Mouse (Mus musculus) retina, postnatal 7 days (tissue): ENCODE measurements around the gene Sucla2.
"Not testable (repeated sequence)": the region's sequence is repeated elsewhere in the genome, so short reads cannot be mapped to it uniquely, and the experiment has no call there.

Source experiments
- DNase-seq: peaks from one replicate; pipeline ENCODE4 v3.0.0-alpha.2; 2012; ENCODE audit warnings: low read depth, low spot score

Gene Sucla2

GRCm38 (mm10) chr14:73509765-73510423 lies 15.2 kb upstream of the Sucla2 start, which contains the start of gene Med4:
Gene Med4 (plus strand): TSS chr14:73510025.
- peak; percentile 95 for DNase-seq

DNA sequence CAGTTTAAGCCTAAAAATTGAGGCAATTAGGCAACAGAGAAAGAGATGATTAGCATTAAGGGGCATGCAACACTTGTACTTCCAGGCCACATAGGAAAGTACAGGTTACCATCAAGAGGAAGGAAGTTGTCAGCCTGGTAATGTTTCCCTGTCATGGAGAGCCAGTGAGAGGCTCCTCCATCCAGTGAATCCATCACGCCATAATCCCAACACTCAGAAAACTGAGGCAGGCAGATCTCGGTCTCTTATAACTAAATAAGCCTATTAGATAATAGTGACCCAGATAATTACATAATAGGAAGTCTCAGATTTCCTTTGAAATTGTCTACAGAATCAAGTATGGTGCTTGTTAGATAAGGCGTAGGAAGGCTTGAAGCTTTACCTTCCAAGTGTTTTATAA lies 983 bp upstream of the Sucla2 start:
- DNase-seq = no peak

DNA sequence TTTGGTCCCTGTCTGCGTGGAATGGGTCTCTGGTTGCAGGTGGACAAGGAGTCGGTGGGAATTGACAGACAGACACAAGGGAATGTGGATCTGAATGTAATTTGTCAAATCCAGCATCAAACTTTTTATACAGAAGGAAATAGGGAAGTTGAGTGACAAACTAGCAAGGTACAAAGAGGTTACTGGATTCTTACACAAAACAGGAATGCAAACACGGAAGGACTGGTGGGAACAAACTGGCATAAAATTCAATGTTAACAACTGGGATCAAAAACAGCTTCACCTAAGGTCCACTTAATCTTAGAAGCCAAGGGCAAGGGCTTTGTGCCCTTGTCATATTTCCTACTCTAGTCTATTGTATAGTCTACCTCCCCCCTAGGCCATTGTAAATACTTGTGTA lies 3.5 kb downstream of the Sucla2 start:
- not testable (repeated sequence) for DNase-seq

GRCm38 (mm10) chr14:73533755-73534465 lies 8.8 kb downstream of the Sucla2 start:
- no peak for DNase-seq

DNA sequence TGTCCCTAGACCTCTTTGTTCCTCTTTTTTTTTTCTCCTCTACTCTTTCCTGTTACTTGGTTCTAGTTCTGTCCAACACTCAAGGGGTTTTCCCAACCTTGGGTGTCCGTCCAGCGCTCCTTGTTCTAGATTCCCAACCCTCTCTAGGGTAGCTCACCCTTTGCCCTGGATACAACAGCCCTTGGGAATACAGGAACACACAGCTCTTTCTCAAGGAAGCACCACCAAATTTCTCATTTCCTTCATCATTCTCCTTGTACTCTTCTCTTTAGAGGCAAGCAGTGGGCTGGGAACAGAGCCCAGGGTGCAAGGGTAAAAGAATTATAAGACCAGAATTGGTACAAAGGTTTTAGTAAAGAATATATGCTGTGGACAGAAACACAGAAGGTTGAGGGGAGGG lies 10.5 kb downstream of the Sucla2 start:
- no peak for DNase-seq

- DNase-seq = no peak
These were observed 18.7 kb downstream of the Sucla2 start for GRCm38 (mm10) chr14:73543781-73544180.

- DNase-seq = no peak
These were observed 21.9 kb downstream of the Sucla2 start for GRCm38 (mm10) chr14:73547034-73547433.

DNA sequence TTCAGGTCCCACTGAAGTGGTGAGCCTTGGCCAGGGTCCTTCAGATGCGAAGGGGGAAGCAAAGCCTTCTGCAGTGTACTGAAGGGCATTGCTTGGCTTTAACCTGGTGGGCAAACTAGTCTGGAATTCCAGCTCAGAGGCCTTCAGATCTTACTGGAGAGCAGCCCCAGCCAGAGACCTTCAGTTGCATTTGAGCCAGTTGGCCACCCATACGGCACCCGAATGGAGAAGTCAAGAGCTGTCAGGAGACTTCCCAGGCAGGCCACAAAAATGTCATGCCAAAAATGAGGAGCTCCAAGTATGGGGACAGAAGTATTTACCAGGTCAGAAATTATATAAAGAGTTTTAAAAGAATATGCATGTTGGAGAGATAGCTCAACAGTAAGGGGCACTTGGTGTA lies 22.9 kb downstream of the Sucla2 start, which contains the start of gene Nudt15:
TSS of gene Nudt15 (minus strand) at position 192 of the 400 bp plus-strand sequence.
- DNase-seq = no peak

DNA sequence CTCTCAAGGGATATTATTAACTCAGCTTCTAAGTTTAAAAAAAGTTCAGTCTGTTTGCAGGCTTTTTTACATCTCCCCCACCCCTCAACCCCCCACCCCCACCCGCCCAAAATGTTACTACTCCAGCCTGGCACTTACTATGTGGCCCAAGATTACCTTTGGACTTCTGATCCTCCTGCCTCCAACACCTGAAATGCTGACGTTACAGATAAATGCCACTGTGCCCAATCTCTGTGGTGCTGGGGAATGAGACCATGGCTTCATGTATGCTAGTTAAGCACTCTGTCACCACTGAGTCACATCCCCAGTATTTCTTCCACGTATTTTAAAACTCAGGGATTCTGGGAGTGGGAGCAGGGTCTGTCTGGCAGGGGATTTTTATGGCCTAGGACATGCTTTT lies 25.2 kb downstream of the Sucla2 start:
- no peak for DNase-seq

DNA sequence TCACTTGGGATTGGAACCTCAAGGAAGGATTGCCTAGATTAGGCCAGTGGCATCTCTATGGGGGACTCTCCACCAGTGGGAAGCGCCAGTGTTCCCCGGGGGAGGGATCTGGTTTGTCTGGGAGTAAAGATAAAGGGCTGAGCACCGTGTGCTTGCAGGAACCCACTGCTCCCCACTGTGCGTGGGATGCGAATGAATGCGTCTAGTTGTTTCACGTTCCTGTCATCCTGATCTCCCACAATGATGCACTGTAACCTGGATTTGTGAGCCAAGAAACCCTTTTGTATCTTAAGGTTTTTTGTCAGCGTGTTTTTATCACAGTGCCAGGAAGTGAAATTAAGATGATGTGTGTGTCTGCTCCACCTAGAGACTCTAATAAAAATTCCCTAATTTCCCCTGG lies 25.6 kb downstream of the Sucla2 start:
- DNase-seq = no peak

DNA sequence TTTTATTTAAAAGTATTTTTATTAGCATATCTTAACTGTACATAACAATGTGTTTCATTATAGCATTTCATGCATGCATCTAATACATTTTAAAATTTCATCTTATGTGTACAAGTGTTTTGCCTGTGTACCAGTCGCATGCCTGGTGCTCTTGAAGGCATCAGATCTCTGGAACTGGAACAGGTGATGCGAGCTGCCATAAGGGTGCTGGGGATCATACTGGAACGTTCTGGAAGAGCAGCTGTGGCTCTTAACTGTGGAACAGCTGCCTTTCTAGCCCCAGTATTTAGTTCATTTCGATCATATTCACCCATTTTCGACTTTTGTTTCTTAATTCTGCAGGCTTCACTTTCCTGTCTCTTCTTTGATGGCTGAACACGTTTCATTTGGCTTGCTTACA lies 26.0 kb downstream of the Sucla2 start:
- no peak for DNase-seq

- DNase-seq = peak; percentile 88
These were observed 27.4 kb downstream of the Sucla2 start for GRCm38 (mm10) chr14:73552341-73553121.

DNA sequence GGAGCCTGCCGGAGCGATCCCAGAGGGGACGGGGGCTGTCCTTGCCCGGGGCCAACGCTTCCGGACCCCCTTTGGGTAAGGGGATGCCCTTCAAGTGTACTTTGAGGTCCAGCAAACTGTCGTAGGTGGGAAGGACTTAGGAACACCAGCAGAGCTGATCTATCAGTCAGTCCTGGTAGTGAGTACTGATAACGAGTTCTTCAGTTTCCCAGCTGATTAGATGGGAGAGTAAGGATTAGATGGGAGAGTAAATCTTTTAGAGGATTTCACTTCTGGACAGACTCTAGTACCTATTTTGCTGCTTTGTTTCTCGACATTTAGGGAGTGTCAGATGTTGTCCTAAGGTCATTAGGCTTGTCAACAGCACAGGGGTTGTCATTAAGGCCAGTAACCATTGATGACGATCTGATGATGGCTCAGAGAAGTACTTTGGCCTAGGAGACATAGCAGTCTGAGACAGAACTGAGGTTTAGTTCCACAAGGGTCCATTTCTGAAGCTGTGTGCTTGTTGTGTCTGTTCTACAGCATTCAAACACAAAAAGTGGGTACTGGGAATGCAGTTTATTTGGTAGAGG lies 28.1 kb downstream of the Sucla2 start:
- no peak for DNase-seq

DNA sequence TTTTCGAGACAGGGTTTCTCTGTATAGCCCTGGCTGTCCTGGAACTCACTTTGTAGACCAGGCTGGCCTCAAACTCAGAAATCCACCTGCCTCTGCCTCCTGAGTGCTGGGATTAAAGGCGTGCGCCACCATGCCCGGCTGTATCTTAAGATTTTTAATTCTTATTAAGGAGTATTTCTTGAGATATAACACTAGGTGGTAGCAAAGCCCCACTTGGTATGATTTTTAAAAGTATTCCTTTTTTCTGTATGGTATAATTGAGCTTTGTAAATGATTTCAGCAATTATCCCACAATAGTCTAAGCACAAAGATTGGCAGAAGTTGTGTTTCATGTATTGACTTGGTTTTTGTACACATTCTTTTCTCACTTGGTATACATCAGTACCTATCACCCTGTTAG lies 44.7 kb downstream of the Sucla2 start:
- not testable (repeated sequence) for DNase-seq

DNA sequence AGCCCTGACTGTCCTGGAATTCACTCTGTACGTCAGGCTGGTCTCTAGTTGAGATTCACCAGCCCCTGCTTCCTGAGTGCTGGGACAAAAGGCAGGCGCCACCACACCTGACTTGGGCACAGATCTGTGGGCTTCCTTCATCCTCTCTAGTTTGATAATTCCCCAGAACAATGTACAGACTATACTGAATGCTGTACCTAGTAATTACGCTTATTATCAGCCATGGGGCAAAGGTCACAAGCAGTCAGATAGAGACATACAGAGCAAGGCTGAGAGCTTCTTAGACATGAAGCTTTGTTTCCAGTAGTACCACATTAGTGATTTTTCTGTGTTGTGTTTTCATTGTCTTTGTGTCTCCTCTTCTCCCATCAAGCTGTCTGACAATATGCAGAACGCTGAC lies 46.0 kb downstream of the Sucla2 start:
- DNase-seq = no peak

DNA sequence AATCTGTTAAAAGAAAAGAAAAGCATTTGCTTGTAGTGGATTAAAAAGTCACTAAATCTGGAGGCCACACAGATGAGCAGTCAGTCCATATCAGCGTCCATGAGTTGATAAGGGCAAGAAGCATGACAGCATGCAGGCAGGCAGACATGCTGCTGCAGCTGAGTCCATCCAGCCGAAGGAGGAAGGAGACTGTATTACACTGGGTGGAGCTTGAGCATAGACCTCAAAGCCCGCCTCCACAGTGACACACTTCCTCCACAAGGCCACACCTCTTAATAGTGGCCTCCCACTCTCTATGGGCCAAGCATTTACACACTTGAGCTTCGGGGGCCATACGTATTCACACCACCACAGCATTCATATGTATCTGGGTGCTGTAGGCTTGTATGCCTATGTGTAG lies 48.9 kb downstream of the Sucla2 start:
- no peak for DNase-seq

DNA sequence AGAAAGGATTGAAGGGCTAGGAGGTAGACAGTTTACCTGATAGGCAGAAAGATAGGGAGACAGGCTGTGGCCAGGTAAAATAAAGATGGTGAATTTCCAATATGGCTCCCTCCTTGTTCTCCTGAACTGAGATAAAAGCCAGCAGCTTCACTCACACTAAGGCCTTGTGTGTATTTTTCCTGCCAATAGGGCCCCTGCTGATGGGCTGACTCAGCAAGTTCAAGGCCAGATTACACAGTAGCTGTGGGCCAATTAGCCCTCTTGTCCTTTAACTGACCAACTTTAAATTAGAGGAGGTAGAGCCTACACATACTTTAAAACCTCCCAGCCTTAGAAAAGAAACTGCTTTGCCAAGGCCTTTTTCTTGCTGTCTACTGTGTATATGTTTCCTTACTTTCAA lies 51.2 kb downstream of the Sucla2 start:
- no peak for DNase-seq

- no peak for DNase-seq
These were observed 63.0 kb downstream of the Sucla2 start for GRCm38 (mm10) chr14:73588080-73588479.

GRCm38 (mm10) chr14:73592166-73592565 lies 67.0 kb downstream of the Sucla2 start:
- DNase-seq = no peak

GRCm38 (mm10) chr14:73599720-73600119 lies 74.6 kb downstream of the Sucla2 start:
- no peak for DNase-seq

GRCm38 (mm10) chr14:73607732-73608131 lies 82.6 kb downstream of the Sucla2 start:
- no peak for DNase-seq
